Mouse (Mus musculus) liver, adult 2 months (tissue): ENCODE results near the gene Gm9936.

Source experiments
- CTCF ChIP-seq: fragments of 200-500 bp; IDR thresholded peaks from 2 replicates; pipeline ENCODE4 v1.5.1; 2011; ENCODE audit warnings: low read depth, low read length, control low read depth
- POLR2A ChIP-seq: fragments of 200-500 bp; IDR thresholded peaks from 2 replicates; pipeline ENCODE4 v1.6.1; 2011; ENCODE audit warnings: low read length, control low read depth; ENCODE audit not compliant: insufficient read depth; ENCODE audit errors: extremely low read depth

GRCm38 (mm10) chr5:114898857-114899256, 40.4 kb upstream of the Gm9936 start:
- TF ChIP-seq CTCF (no peak), POLR2A (no peak)
